Mouse (Mus musculus) lung, embryonic 14.5 days (tissue): Measurements from ENCODE around the gene Ablim1. TPM values are rescaled to one million over a fixed set of nuclear protein-coding genes. Genes with fewer than 3 reads are reported as not detected.

Source experiments
- ATAC-seq: fragments of 200-750 bp; cut with Nextera tagmentation; 2 replicates; pipeline ENCODE4 v1.8.0; 2017; ENCODE audit warnings: mild to moderate bottlenecking, moderate TSS enrichment, moderate library complexity; ENCODE audit not compliant: insufficient read depth
- DNase-seq: peaks from one replicate; pipeline ENCODE4 v3.0.0-alpha.2; 2015
- H3K27ac ChIP-seq: fragments of 300-500 bp; sonication (generic); 2 replicates; pipeline ENCODE4 v1.5.1; 2014; ENCODE audit warnings: low read depth, mild to moderate bottlenecking, moderate library complexity
- H3K27me3 ChIP-seq: fragments of 300-500 bp; sonication (generic); 2 replicates; pipeline ENCODE4 v1.6.1; 2014; ENCODE audit warnings: low read length, control low read depth; ENCODE audit not compliant: insufficient read depth
- H3K36me3 ChIP-seq: fragments of 300-500 bp; sonication (generic); 2 replicates; pipeline ENCODE4 v1.6.1; 2014; ENCODE audit warnings: control low read depth; ENCODE audit not compliant: insufficient read depth
- H3K4me1 ChIP-seq: fragments of 300-500 bp; sonication (generic); 2 replicates; pipeline ENCODE4 v1.6.1; 2014; ENCODE audit warnings: antibody characterized with exemption, control low read depth; ENCODE audit not compliant: insufficient read depth
- H3K4me2 ChIP-seq: fragments of 300-500 bp; sonication (generic); 2 replicates; pipeline ENCODE4 v1.6.1; 2014; ENCODE audit warnings: mild to moderate bottlenecking
- H3K4me3 ChIP-seq: fragments of 300-500 bp; sonication (generic); 2 replicates; pipeline ENCODE4 v1.5.1; 2014; ENCODE audit warnings: low read depth, low read length
- H3K9ac ChIP-seq: fragments of 300-500 bp; sonication (generic); 2 replicates; pipeline ENCODE4 v1.6.1; 2014
- H3K9me3 ChIP-seq: fragments of 300-500 bp; sonication (generic); 2 replicates; pipeline ENCODE4 v1.6.1; 2016; ENCODE audit warnings: low read depth, low read length, control low read depth
- CTCF ChIP-seq: IDR thresholded peaks from 2 replicates; pipeline ENCODE4 v1.5.1; 2016; ENCODE audit warnings: antibody characterized with exemption, low read depth
- WGBS: fragments of 180-500 bp; shearing (Covaris S2); extraction: QIAGEN DNeasy Blood & Tissue Kit; methylation state at CpG from one replicate; pipeline ENCODE4 v1.1.7; 2014; 5-methylcytosine and 5-hydroxymethylcytosine counted together
- polyA plus RNA-seq: library from polyadenylated mRNA; unstranded; fragments of >200 nt; fragmentation: Nextera tagmentation; extraction: Ambion mirVana; gene quantifications from 2 replicates; pipeline ENCODE4 v1.2.1, GENCODE M21; 2014

Ablim1 gene
- polyA plus RNA-seq, 1 experiment from 2014 or later: 39.9 TPM

DNA sequence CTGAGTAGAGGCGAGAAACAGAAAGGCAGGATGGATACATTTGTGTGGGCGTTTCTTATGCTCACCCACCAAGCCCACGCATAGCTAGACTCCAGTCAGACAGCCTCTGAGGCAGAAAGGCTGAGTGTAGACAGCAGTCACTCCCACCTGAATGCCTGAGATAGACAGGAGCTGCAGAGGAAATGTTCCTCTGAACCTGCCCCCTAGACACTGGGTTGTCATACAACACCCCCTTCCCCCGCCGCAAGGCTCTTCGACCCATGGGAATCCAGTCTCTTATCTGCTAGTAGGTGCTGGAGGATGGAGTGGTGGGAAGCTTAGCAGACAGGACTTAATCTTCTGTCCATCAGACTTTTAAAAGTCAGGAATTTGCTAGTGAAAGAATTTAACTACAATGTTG, 167.8 kb downstream of the Ablim1 start:
- 0 out of 2 replicates have a peak, but pooled peaks cover 8% of the 10 kb centered on the region for H3K4me1 ChIP-seq
- DNase-seq: peak; percentile 62
- no peaks in the 10 kb centered on the region for H3K27me3 ChIP-seq
- 24% methylated on average over 6 of the region's 6 CpGs for WGBS
- H3K36me3 ChIP-seq: no peaks in the 10 kb centered on the region
- H3K9ac ChIP-seq: no peak overlapping the region
- no peak overlapping the region for H3K27ac ChIP-seq
- TF ChIP-seq CTCF: no peak
- no peaks in the 10 kb centered on the region for H3K9me3 ChIP-seq
- peak; percentile 35; the same call in 1 of the 2 replicates for ATAC-seq
- no peak overlapping the region for H3K4me3 ChIP-seq
- H3K4me2 ChIP-seq: no peak overlapping the region

DNA sequence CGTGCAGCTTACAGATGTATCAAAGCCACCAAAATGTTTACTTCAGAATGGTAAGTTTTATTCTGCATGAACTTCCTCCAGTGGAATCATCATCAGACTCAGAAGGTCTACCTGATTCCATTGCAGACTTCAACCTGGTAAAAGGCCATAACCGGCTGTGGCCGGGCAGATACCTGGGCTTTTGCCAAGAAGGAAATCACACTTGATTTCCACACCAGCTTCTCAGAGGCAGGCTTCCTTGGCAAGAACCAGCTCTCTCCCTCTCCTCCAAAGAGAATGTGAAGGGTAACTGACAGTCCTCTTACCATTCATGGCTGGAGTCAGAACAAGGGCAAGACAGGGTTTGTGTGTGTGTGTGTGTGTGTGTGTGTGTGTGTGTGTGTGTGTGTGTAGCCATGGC, 171.1 kb downstream of the Ablim1 start:
- ATAC-seq (no peak), DNase-seq (no peak)
- H3K9me3 ChIP-seq: no peaks in the 10 kb centered on the region
- no peak overlapping the region for H3K27ac ChIP-seq
- no peak overlapping the region for H3K9ac ChIP-seq
- WGBS: 47% methylated on average over 3 of the region's 3 CpGs
- H3K36me3 ChIP-seq: no peaks in the 10 kb centered on the region
- 0 out of 2 replicates have a peak, but pooled peaks cover 8% of the 10 kb centered on the region for H3K4me1 ChIP-seq
- no peaks in the 10 kb centered on the region for H3K27me3 ChIP-seq
- H3K4me3 ChIP-seq: no peak overlapping the region
- no peak for TF ChIP-seq CTCF
- no peak overlapping the region for H3K4me2 ChIP-seq

DNA sequence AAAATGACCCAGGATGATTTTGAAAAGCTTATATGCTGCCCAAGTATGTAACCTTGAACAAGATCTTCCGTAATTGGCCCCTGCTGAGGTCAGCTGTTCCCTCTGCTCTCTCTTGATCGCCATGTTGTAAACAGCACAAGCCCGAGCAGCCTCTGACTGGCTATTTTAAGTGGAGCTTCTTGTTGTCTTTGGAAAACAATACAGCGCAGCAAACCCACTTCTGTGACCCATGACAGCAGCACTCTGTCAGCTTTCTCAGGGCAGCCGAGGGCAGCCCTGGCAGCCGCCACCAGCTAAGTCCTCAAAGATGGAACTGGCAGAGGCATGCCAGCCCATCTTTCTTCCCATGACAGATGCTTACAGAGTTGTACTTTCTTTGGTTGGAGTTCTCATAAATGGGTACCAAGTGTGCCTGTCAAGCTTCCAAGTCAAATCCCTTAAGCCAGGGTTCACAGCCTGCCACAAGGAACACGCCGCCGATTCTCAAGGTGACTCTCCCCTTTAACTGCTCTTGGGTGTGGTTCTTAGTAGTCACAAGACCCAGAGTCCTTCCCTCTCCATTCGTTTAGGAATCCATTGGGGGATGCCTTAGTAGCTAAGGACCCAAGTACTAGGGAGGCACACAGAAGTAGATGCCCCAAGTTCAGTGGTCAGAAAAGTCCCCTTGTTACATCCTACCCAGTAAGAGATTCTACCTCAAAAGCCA, 172.8 kb downstream of the Ablim1 start:
- H3K9ac ChIP-seq: no peak overlapping the region
- H3K4me3 ChIP-seq: no peak overlapping the region
- H3K4me2 ChIP-seq: no peak overlapping the region
- ATAC-seq: no peak
- DNase-seq: no peak
- TF ChIP-seq CTCF: no peak
- no peaks in the 10 kb centered on the region for H3K4me1 ChIP-seq
- H3K27ac ChIP-seq: no peak overlapping the region
- WGBS: 77% methylated on average over 10 of the region's 10 CpGs
- H3K27me3 ChIP-seq: no peaks in the 10 kb centered on the region
- no peaks in the 10 kb centered on the region for H3K36me3 ChIP-seq
- H3K9me3 ChIP-seq: no peaks in the 10 kb centered on the region

- H3K4me3 ChIP-seq: no peak overlapping the region
- DNase-seq (no peak), ATAC-seq (no peak)
- no peak overlapping the region for H3K9ac ChIP-seq
- H3K27ac ChIP-seq: no peak overlapping the region
- WGBS: 49% methylated on average over 1 of the region's 1 CpGs
- H3K4me1 ChIP-seq: no peaks in the 10 kb centered on the region
- H3K27me3 ChIP-seq: no peaks in the 10 kb centered on the region
- H3K9me3 ChIP-seq: no peaks in the 10 kb centered on the region
- TF ChIP-seq CTCF: no peak
- no peaks in the 10 kb centered on the region for H3K36me3 ChIP-seq
- H3K4me2 ChIP-seq: no peak overlapping the region
Measured at GRCm38 (mm10) chr19:57140874-57141273, 173.8 kb downstream of the Ablim1 start.

- no peak for ATAC-seq
- Histone ChIP-seq H3K9me3 (no peaks in the 10 kb centered on the region), H3K9ac (no peak overlapping the region), H3K4me1 (no peaks in the 10 kb centered on the region), H3K4me3 (no peak overlapping the region), H3K27ac (no peak overlapping the region), H3K4me2 (no peak overlapping the region), H3K27me3 (no peaks in the 10 kb centered on the region), H3K36me3 (no peaks in the 10 kb centered on the region)
- WGBS: 64% methylated on average over 7 of the region's 7 CpGs
- peak; percentile 15; the same call in 1 of the 2 replicates for TF ChIP-seq CTCF
- no peak for DNase-seq
Measured at GRCm38 (mm10) chr19:57140071-57140470, 174.6 kb downstream of the Ablim1 start.

DNA sequence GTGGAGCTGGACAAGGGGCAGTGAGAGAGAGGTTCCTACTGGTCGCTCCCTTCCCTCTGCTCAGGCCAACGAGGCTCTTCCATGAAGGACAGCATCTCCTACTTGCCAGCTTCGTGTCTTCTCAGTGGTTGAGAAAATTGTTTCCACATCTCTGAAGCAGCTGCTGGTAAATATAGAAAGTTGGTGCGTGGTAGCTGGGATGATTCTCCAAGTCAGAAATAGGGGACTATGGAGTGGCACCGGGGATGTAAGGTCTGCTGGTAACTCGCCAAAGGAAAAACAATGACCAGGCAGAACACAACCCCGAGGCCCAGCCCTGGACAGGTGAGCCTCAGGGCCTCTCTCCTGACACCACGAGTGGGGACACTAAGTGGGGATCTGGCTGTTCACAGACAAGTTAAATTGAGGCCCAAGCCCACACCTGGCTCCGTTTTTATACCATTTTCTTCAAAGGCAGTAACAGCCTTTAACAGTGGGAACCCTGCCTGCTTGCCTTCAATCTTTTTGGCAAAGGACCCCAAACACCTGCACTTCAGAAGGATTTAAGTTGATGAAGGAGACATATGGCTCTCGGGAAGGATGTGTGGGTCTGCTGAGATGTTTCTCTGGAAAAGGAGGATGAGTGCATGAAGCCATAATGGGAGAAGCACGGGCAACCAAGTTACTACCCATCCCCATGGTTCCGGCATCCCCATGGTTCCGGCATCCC, 175.7 kb downstream of the Ablim1 start:
- DNase-seq (no peak), ATAC-seq (no peak)
- H3K9ac ChIP-seq: no peak overlapping the region
- peaks cover 3% of the 10 kb centered on the region; the same call in 1 of the 2 replicates for H3K4me1 ChIP-seq
- H3K4me3 ChIP-seq: no peak overlapping the region
- H3K9me3 ChIP-seq: no peaks in the 10 kb centered on the region
- 76% methylated on average over 13 of the region's 13 CpGs for WGBS
- H3K36me3 ChIP-seq: no peaks in the 10 kb centered on the region
- no peak overlapping the region for H3K4me2 ChIP-seq
- no peaks in the 10 kb centered on the region for H3K27me3 ChIP-seq
- TF ChIP-seq CTCF: no peak
- H3K27ac ChIP-seq: no peak overlapping the region

DNA sequence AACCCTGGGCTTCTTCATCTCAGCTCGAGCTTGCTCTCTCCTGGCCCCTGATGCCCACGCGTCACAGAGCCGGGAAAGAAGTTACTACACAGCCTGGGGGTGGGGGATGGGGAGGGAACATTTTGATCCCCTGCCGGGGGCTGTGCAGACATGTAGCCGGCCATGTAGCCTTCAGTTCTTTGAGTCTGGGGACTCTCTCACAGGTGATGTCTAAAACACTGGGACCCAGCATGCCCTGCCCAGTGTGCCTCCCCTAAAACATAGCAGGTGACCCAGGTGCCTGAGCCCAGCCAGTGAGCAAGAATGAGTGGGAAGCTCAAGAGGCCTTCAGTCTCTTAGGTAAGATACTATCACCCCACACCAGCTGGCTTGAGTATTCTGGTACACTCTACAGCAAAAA, 176.2 kb downstream of the Ablim1 start:
- no peak for ATAC-seq
- H3K9ac ChIP-seq: no peak overlapping the region
- WGBS: 54% methylated on average over 6 of the region's 6 CpGs
- no peak for TF ChIP-seq CTCF
- H3K36me3 ChIP-seq: no peaks in the 10 kb centered on the region
- H3K27me3 ChIP-seq: no peaks in the 10 kb centered on the region
- no peak overlapping the region for H3K27ac ChIP-seq
- DNase-seq: no peak
- H3K4me1 ChIP-seq: peaks cover 3% of the 10 kb centered on the region; the same call in 1 of the 2 replicates
- no peaks in the 10 kb centered on the region for H3K9me3 ChIP-seq
- no peak overlapping the region for H3K4me3 ChIP-seq
- H3K4me2 ChIP-seq: no peak overlapping the region
